Mouse (Mus musculus): Measurements from ENCODE around the gene Lrrc25.

GRCm38 (mm10) chr8:70594621-70595564 is 21.1 kb upstream of the Lrrc25 start:
- TF ChIP-seq CHD2 (IDR thresholded peaks at IDR 0.05; ENCODE audit: low read depth, low read length) (no peak), HCFC1 (IDR thresholded peaks at IDR 0.05; ENCODE audit: borderline replicate concordance, insufficient read depth, low read length) (peak; percentile 18; the same call in 1 of the 2 replicates), ZC3H11A (IDR thresholded peaks at IDR 0.05; ENCODE audit: borderline replicate concordance, low read depth, low read length) (no peak)

Measured in ES-E14 (cell line).